Mouse (Mus musculus) T-helper 1 cell (primary cell): ENCODE measurements around the gene Atp12a.

Source experiments
- in situ Hi-C: fragments of 300-600 bp; cut with MboI, MseI; formaldehyde crosslinking; loops from one replicate; pipeline ENCODE4 v1.15.1; 2025; ENCODE audit warnings: high pct_unique_total_duplicates

The Atp12a gene

GRCm38 (mm10) chr14:56364711-56365237 lies at the start of gene Atp12a:
Gene Atp12a (plus strand): TSS chr14:56365068.
- in situ Hi-C loops = no loop called here

- in situ Hi-C loops = no loop called here
Measured at GRCm38 (mm10) chr14:56315519-56315918, 49.3 kb upstream of the Atp12a start.

- in situ Hi-C loops = no loop called here
Measured at GRCm38 (mm10) chr14:56316333-56316732, 48.5 kb upstream of the Atp12a start.

- in situ Hi-C loops = no loop called here
Measured at GRCm38 (mm10) chr14:56322982-56323381, 41.9 kb upstream of the Atp12a start.

GRCm38 (mm10) chr14:56325038-56325437 lies 39.8 kb upstream of the Atp12a start:
- in situ Hi-C loops = no loop called here

GRCm38 (mm10) chr14:56333700-56334099 lies 31.2 kb upstream of the Atp12a start:
- in situ Hi-C loops = no loop called here

GRCm38 (mm10) chr14:56334437-56334836 lies 30.4 kb upstream of the Atp12a start:
- in situ Hi-C loops = no loop called here

- in situ Hi-C loops = no loop called here
Measured at GRCm38 (mm10) chr14:56336032-56336431, 28.8 kb upstream of the Atp12a start.

- in situ Hi-C loops = no loop called here
Measured at GRCm38 (mm10) chr14:56337075-56337474, 27.8 kb upstream of the Atp12a start.

GRCm38 (mm10) chr14:56337696-56338095 lies 27.2 kb upstream of the Atp12a start:
- in situ Hi-C loops = no loop called here

- in situ Hi-C loops = no loop called here
Measured at GRCm38 (mm10) chr14:56338882-56339442, 25.9 kb upstream of the Atp12a start.

- in situ Hi-C loops = no loop called here
Measured at GRCm38 (mm10) chr14:56348704-56349103, 16.2 kb upstream of the Atp12a start.

GRCm38 (mm10) chr14:56349541-56349940 lies 15.3 kb upstream of the Atp12a start:
- in situ Hi-C loops = no loop called here

GRCm38 (mm10) chr14:56351959-56352660 lies 12.8 kb upstream of the Atp12a start:
- in situ Hi-C loops = loop anchor here (5.0 kb wide), 1 partner anchor 40 kb away; no protein-coding TSS in a partner anchor

- in situ Hi-C loops = loop anchor here (5.0 kb wide), 1 partner anchor 43 kb away; no protein-coding TSS in a partner anchor
Measured at GRCm38 (mm10) chr14:56354803-56355202, 10.1 kb upstream of the Atp12a start.

- in situ Hi-C loops = no loop called here
Measured at GRCm38 (mm10) chr14:56355396-56355795, 9.5 kb upstream of the Atp12a start.

- in situ Hi-C loops = no loop called here
Measured at GRCm38 (mm10) chr14:56356196-56356595, 8.7 kb upstream of the Atp12a start.

- in situ Hi-C loops = no loop called here
Measured at GRCm38 (mm10) chr14:56358422-56358821, 6.4 kb upstream of the Atp12a start.

GRCm38 (mm10) chr14:56359131-56359530 lies 5.7 kb upstream of the Atp12a start:
- in situ Hi-C loops = no loop called here

GRCm38 (mm10) chr14:56365292-56365691 lies 424 bp downstream of the Atp12a start:
- in situ Hi-C loops = no loop called here

- in situ Hi-C loops = no loop called here
Measured at GRCm38 (mm10) chr14:56366712-56367111, 1.8 kb downstream of the Atp12a start.

- in situ Hi-C loops = no loop called here
Measured at GRCm38 (mm10) chr14:56368834-56369233, 4.0 kb downstream of the Atp12a start.

GRCm38 (mm10) chr14:56375731-56376130 lies 10.9 kb downstream of the Atp12a start:
- in situ Hi-C loops = loop anchor here (5.0 kb wide), 1 partner anchor 97 kb away; no protein-coding TSS in a partner anchor
